Mouse (Mus musculus) hindbrain, embryonic 15.5 days (tissue): ENCODE results near the gene Cdkn3. TPM values are rescaled to one million over a fixed set of nuclear protein-coding genes. Genes with fewer than 3 reads are reported as not detected.
"Not testable (repeated sequence)": the region's sequence is repeated elsewhere in the genome, so short reads cannot be mapped to it uniquely, and the experiment has no call there.

Experiments
- ATAC-seq: fragments of 200-750 bp; cut with Nextera tagmentation; 2 replicates; pipeline ENCODE4 v1.8.0; 2017; ENCODE audit warnings: low read depth, moderate number of reproducible peaks, moderate TSS enrichment; ENCODE audit not compliant: low FRiP score
- H3K27ac ChIP-seq: fragments of 300-500 bp; sonication (generic); replicated peaks from 2 replicates; pipeline ENCODE4 v1.5.1; 2015; ENCODE audit warnings: mild to moderate bottlenecking, inconsistent platforms
- H3K27me3 ChIP-seq: fragments of 300-500 bp; sonication (generic); 2 replicates; pipeline ENCODE4 v1.6.1; 2015; ENCODE audit warnings: control low read depth, inconsistent platforms
- H3K36me3 ChIP-seq: fragments of 300-500 bp; sonication (generic); 2 replicates; pipeline ENCODE4 v1.6.1; 2015; ENCODE audit warnings: control low read depth, inconsistent platforms
- H3K4me1 ChIP-seq: fragments of 300-500 bp; sonication (generic); replicated peaks from 2 replicates; pipeline ENCODE4 v1.6.1; 2015; ENCODE audit warnings: control low read depth, inconsistent platforms
- H3K4me2 ChIP-seq: fragments of 300-500 bp; sonication (generic); 2 replicates; pipeline ENCODE4 v1.6.1; 2015; ENCODE audit warnings: moderate library complexity, mild to moderate bottlenecking, inconsistent platforms
- H3K4me3 ChIP-seq: fragments of 300-500 bp; sonication (generic); 2 replicates; pipeline ENCODE4 v1.5.1; 2015; ENCODE audit warnings: mild to moderate bottlenecking, inconsistent platforms
- H3K9ac ChIP-seq: fragments of 300-500 bp; sonication (generic); 2 replicates; pipeline ENCODE4 v1.6.1; 2015; ENCODE audit warnings: inconsistent platforms
- H3K9me3 ChIP-seq: fragments of 300-500 bp; sonication (generic); 2 replicates; pipeline ENCODE4 v1.6.1; 2016; ENCODE audit warnings: control low read depth, inconsistent platforms
- WGBS: fragments of 180-500 bp; shearing (Covaris S2); methylation state at CpG from one replicate; pipeline ENCODE4 v1.1.7; 2015; 5-methylcytosine and 5-hydroxymethylcytosine counted together
- polyA plus RNA-seq: library from polyadenylated mRNA; unstranded; fragments of >200 nt; fragmentation: Nextera tagmentation; extraction: Ambion mirVana; gene quantifications from 2 replicates; pipeline ENCODE4 v1.2.1, GENCODE M21; 2015

The Cdkn3 gene
- polyA plus RNA-seq, 1 experiment from 2014 or later, result 9.8 TPM

- peaks cover 13% of the 10 kb centered on the region for H3K4me1 ChIP-seq
- H3K36me3 ChIP-seq, result peaks cover 33% of the 10 kb centered on the region
- H3K9ac ChIP-seq, result no peak overlapping the region
- H3K27ac ChIP-seq, result no peak overlapping the region
- H3K27me3 ChIP-seq, result no peaks in the 10 kb centered on the region
- ATAC-seq, result no peak
- no peak overlapping the region for H3K4me3 ChIP-seq
- no peaks in the 10 kb centered on the region for H3K9me3 ChIP-seq
- 85% methylated on average over 6 of the region's 6 CpGs for WGBS
- no peak overlapping the region for H3K4me2 ChIP-seq
These were observed 55.3 kb downstream of the Cdkn3 start for GRCm38 (mm10) chr14:46815640-46816039.

GRCm38 (mm10) chr14:46816916-46817622 lies 56.7 kb downstream of the Cdkn3 start:
- WGBS, result 96% methylated on average over 8 of the region's 8 CpGs

GRCm38 (mm10) chr14:46818743-46819142 lies 58.4 kb downstream of the Cdkn3 start:
- no peak overlapping the region for H3K9ac ChIP-seq
- H3K36me3 ChIP-seq, result peaks cover 17% of the 10 kb centered on the region
- peaks cover 20% of the 10 kb centered on the region for H3K4me1 ChIP-seq
- H3K4me2 ChIP-seq, result no peak overlapping the region
- ATAC-seq, result no peak
- H3K9me3 ChIP-seq, result no peaks in the 10 kb centered on the region
- H3K4me3 ChIP-seq, result no peak overlapping the region
- no peak overlapping the region for H3K27ac ChIP-seq
- 93% methylated on average over 7 of the region's 7 CpGs for WGBS
- 0 out of 2 replicates have a peak, but pooled peaks cover 2% of the 10 kb centered on the region for H3K27me3 ChIP-seq

More at GRCm38 (mm10) chr14:46816916-46817622, 56.7 kb downstream of the Cdkn3 start:
- H3K4me1 ChIP-seq, result peaks cover 20% of the 10 kb centered on the region
- H3K9ac ChIP-seq, result no peak overlapping the region
- H3K4me3 ChIP-seq, result no peak overlapping the region
- H3K36me3 ChIP-seq, result peaks cover 26% of the 10 kb centered on the region
- no peaks in the 10 kb centered on the region for H3K9me3 ChIP-seq
- H3K4me2 ChIP-seq, result no peak overlapping the region
- no peak overlapping the region for H3K27ac ChIP-seq
- no peak for ATAC-seq
- H3K27me3 ChIP-seq, result no peaks in the 10 kb centered on the region

- 92% methylated on average over 5 of the region's 6 CpGs for WGBS
- H3K4me3 ChIP-seq, H3K36me3 ChIP-seq, H3K9me3 ChIP-seq, H3K4me2 ChIP-seq, H3K27ac ChIP-seq, H3K9ac ChIP-seq, ATAC-seq, H3K27me3 ChIP-seq: not testable (repeated sequence)
- peaks cover 20% of the 10 kb centered on the region for H3K4me1 ChIP-seq
These were observed 59.6 kb downstream of the Cdkn3 start for GRCm38 (mm10) chr14:46819961-46820360.

Other genes starting within 250 kb of the Cdkn3 start
- 185 and 186 TPM in 2 replicates for gene Cnih1, start 27.9 kb downstream of the Cdkn3 start, polyA plus RNA-seq
- gene Gmfb, start 61.7 kb downstream of the Cdkn3 start, polyA plus RNA-seq, result 116 and 118 TPM in 2 replicates
- 17.5 and 21.9 TPM in 2 replicates for gene Cgrrf1, start 71.6 kb downstream of the Cdkn3 start, polyA plus RNA-seq
- 3.9 and 4.4 TPM in 2 replicates for gene Samd4, start 122.3 kb downstream of the Cdkn3 start, polyA plus RNA-seq